Mouse (Mus musculus) naive thymus-derived CD4-positive, alpha-beta T cell, adult 2 months (primary cell): Measurements from ENCODE around the gene Pla2g3.

Experiments used
- DNase-seq: peaks from one replicate; pipeline ENCODE4 v3.0.0-alpha.2; 2011; ENCODE audit warnings: low read depth

Pla2g3 gene

GRCm38 (mm10) chr11:3494857-3495256 is 6.8 kb downstream of the Pla2g3 start:
- no peak for DNase-seq

- no peak for DNase-seq
Observed at GRCm38 (mm10) chr11:3495496-3495895, 7.4 kb downstream of the Pla2g3 start.

- DNase-seq, result no peak
Observed at GRCm38 (mm10) chr11:3496756-3497155, 8.7 kb downstream of the Pla2g3 start.

- DNase-seq, result no peak
Observed at GRCm38 (mm10) chr11:3497296-3497695, 9.2 kb downstream of the Pla2g3 start.

- DNase-seq, result no peak
Observed at GRCm38 (mm10) chr11:3502057-3502456, 14.0 kb downstream of the Pla2g3 start.

GRCm38 (mm10) chr11:3502459-3503072 is 14.5 kb downstream of the Pla2g3 start:
- DNase-seq, result no peak

GRCm38 (mm10) chr11:3503755-3504693 is 15.9 kb downstream of the Pla2g3 start:
- no peak for DNase-seq

- no peak for DNase-seq
Observed at GRCm38 (mm10) chr11:3508226-3508625, 20.1 kb downstream of the Pla2g3 start.

GRCm38 (mm10) chr11:3509181-3510085 is 21.3 kb downstream of the Pla2g3 start:
- DNase-seq, result no peak

- no peak for DNase-seq
Observed at GRCm38 (mm10) chr11:3510321-3510720, 22.2 kb downstream of the Pla2g3 start.

GRCm38 (mm10) chr11:3513291-3513690 is 25.2 kb downstream of the Pla2g3 start:
- no peak for DNase-seq

GRCm38 (mm10) chr11:3514529-3515054 is 26.5 kb downstream of the Pla2g3 start, which contains the start of gene Selenom:
Gene Selenom, plus strand, starts transcription at chr11:3514684.
- DNase-seq, result peak; percentile 79

- DNase-seq, result peak; percentile 3
Observed at GRCm38 (mm10) chr11:3515216-3515615, 27.1 kb downstream of the Pla2g3 start.

GRCm38 (mm10) chr11:3515637-3516036 is 27.6 kb downstream of the Pla2g3 start:
- DNase-seq, result no peak

GRCm38 (mm10) chr11:3516121-3516520 is 28.0 kb downstream of the Pla2g3 start:
- DNase-seq, result no peak

- DNase-seq, result peak; percentile 57
Observed at GRCm38 (mm10) chr11:3516859-3517845, 29.1 kb downstream of the Pla2g3 start.

GRCm38 (mm10) chr11:3517846-3518732 is 30.0 kb downstream of the Pla2g3 start:
- DNase-seq, result peak; percentile 4

GRCm38 (mm10) chr11:3519051-3519726 is 31.1 kb downstream of the Pla2g3 start:
- DNase-seq, result no peak
